Mouse (Mus musculus) telencephalon, adult 2 months (tissue): ENCODE results near the gene Chrna7.

Experiments used
- DNase-seq: peaks from one replicate; pipeline ENCODE4 v3.0.0-alpha.2; 2011; ENCODE audit warnings: low read depth, low spot score

Gene Chrna7

GRCm38 (mm10) chr7:63084351-63085003 lies 127.9 kb downstream of the Chrna7 start:
- DNase-seq, result no peak

- peak; percentile 6 for DNase-seq
These were observed 151.4 kb downstream of the Chrna7 start for GRCm38 (mm10) chr7:63060996-63061395.
